Mouse (Mus musculus): ENCODE results near the gene Celf2. TPM values are rescaled to one million over a fixed set of nuclear protein-coding genes. Genes with fewer than 3 reads are reported as not detected.
"Not testable (repeated sequence)": the region's sequence is repeated elsewhere in the genome, so short reads cannot be mapped to it uniquely, and the experiment has no call there.

The Celf2 gene
- polyA plus RNA-seq, 1 experiment from 2014 or later = 322 TPM

DNA sequence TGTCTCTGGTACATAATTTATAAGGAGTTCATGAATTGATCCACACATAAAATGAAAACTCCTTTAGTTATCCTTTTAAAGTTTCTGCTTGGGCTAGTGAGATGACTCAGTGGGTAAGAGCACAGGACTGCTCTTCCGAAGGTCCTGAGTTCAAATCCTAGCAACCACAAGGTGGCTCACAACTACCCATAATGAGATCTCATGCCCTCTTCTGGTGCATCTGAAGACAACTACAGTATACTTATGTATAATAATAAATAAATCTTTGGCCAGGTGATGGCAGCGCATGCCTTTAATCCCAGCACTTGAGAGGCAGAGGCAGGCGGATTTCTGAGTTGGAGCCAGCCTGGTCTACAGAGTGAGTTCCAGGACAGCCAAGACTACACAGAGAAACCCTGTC lies 934.0 kb downstream of the Celf2 start:
- not testable (repeated sequence) for H3K4me3 ChIP-seq; H3K27ac ChIP-seq (replicated peaks); H3K9ac ChIP-seq (replicated peaks); H3K4me1 ChIP-seq; H3K4me2 ChIP-seq (replicated peaks); ATAC-seq (replicated peaks); H3K27me3 ChIP-seq; H3K9me3 ChIP-seq
- peaks cover 29% of the 10 kb centered on the region for H3K36me3 ChIP-seq
- 97% methylated on average over 3 of the region's 3 CpGs for WGBS

DNA sequence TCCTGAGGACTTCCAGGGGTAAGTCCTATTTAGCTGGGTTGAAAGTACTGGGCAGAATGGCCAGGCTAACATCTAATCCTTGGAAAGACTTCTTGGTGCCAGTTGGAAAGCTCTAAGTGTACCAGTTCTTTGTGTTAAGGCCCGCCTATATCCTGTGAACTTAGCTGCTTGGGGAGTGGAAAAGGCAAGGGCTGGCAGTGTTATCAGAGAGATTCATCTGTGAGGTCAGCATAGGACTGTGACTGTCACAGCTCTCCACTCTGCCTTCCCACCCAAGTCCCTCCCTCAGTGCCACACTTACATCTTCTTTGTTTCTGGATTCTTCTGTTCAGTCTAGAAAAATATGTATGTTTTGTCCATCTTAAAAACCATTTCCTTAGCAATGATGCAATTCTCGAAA lies 935.7 kb downstream of the Celf2 start:
- ATAC-seq (replicated peaks) = no peak
- Histone ChIP-seq H3K9ac (replicated peaks) (no peak overlapping the region), H3K4me1 (0 out of 2 replicates have a peak, but pooled peaks cover 6% of the 10 kb centered on the region), H3K4me2 (replicated peaks) (no peak overlapping the region), H3K36me3 (peaks cover 20% of the 10 kb centered on the region), H3K27ac (replicated peaks) (no peak overlapping the region), H3K27me3 (no peaks in the 10 kb centered on the region), H3K9me3 (no peaks in the 10 kb centered on the region), H3K4me3 (no peak overlapping the region)
- 88% methylated on average over 2 of the region's 2 CpGs for WGBS

DNA sequence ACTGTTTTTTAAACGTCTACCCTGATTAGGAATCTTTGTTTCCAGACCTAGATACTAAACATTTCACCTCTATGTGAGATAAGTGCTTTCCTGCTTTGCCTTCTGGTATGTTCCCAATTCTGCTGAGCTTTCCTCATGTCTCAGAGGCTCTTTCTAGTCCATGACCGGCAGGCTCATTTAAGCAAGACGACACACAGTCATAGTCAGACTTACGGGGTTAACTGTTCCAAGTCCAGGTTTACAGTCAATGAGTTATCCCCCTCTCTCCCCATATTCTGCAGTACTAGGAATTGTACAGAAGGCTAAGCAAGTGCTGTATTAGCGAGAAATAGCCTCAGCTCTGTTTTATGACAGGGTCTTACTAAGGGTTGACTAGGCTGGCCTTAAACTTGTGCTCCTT lies 936.4 kb downstream of the Celf2 start:
- no peak overlapping the region for H3K4me3 ChIP-seq
- no peak overlapping the region for H3K4me2 ChIP-seq (replicated peaks)
- no peak overlapping the region for H3K9ac ChIP-seq (replicated peaks)
- no peak overlapping the region for H3K27ac ChIP-seq (replicated peaks)
- peaks cover 20% of the 10 kb centered on the region for H3K36me3 ChIP-seq
- WGBS = 81% methylated on average over 5 of the region's 5 CpGs
- no peak for ATAC-seq (replicated peaks)
- 0 out of 2 replicates have a peak, but pooled peaks cover 6% of the 10 kb centered on the region for H3K4me1 ChIP-seq
- H3K27me3 ChIP-seq = no peaks in the 10 kb centered on the region
- no peaks in the 10 kb centered on the region for H3K9me3 ChIP-seq

DNA sequence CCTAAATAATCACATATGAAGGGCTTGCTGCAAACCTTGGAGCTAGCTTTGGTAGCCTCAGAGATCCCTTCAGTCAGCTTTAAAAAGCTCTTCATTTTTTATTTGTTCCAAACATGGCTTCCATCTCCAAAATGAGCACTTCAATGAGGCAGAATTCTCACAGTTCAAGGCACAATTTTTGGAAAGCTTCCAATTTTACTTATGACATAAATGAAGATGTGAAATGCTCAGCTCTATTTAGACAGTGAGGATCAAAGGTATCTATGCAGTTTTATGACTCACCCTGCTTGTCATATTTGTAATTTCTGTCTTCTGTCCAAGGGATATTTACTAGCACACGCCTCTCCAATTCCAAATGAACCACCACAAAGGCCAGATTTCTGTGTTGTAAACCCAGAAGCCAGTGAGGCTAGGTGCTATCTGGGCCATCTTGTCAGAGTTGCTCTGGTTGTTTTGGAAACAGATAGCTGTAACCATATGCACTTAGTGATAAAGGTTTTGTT lies 940.3 kb downstream of the Celf2 start:
- no peaks in the 10 kb centered on the region for H3K9me3 ChIP-seq
- no peak overlapping the region for H3K4me2 ChIP-seq (replicated peaks)
- H3K27me3 ChIP-seq = no peaks in the 10 kb centered on the region
- ATAC-seq (replicated peaks) = no peak
- no peak overlapping the region for H3K9ac ChIP-seq (replicated peaks)
- WGBS = 79% methylated on average over 1 of the region's 1 CpGs
- H3K36me3 ChIP-seq = peaks cover 14% of the 10 kb centered on the region; the same call in 1 of the 2 replicates
- H3K4me1 ChIP-seq = 0 out of 2 replicates have a peak, but pooled peaks cover 6% of the 10 kb centered on the region
- H3K4me3 ChIP-seq = no peak overlapping the region
- H3K27ac ChIP-seq (replicated peaks) = 0 out of 2 replicates have a peak overlapping the region, but pooled peaks have one; percentile 37

DNA sequence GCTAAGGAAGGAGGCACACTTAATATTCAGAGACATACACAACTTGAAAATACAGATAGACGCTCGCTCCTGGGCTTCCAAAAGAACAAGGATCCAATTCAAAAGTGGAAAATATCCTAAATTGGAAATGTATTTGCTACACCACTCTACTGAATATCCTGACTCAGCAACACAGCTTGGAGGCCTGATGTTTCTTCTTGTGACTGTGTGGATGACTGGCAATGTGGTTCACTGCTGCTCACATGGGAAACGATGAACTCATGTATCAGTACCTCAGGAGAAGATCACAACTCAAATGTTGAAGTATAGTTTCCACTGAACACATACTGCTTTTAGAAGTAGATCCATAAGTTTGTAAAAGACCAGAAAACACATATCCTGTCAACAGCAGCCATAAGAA lies 944.2 kb downstream of the Celf2 start:
- no peak overlapping the region for H3K4me3 ChIP-seq
- H3K36me3 ChIP-seq = peaks cover 22% of the 10 kb centered on the region
- H3K27ac ChIP-seq (replicated peaks) = no peak overlapping the region
- H3K9ac ChIP-seq (replicated peaks) = no peak overlapping the region
- H3K27me3 ChIP-seq = no peaks in the 10 kb centered on the region
- 0 out of 2 replicates have a peak, but pooled peaks cover 6% of the 10 kb centered on the region for H3K4me1 ChIP-seq
- no peak for ATAC-seq (replicated peaks)
- H3K4me2 ChIP-seq (replicated peaks) = no peak overlapping the region
- WGBS = 77% methylated on average over 3 of the region's 3 CpGs
- no peaks in the 10 kb centered on the region for H3K9me3 ChIP-seq

DNA sequence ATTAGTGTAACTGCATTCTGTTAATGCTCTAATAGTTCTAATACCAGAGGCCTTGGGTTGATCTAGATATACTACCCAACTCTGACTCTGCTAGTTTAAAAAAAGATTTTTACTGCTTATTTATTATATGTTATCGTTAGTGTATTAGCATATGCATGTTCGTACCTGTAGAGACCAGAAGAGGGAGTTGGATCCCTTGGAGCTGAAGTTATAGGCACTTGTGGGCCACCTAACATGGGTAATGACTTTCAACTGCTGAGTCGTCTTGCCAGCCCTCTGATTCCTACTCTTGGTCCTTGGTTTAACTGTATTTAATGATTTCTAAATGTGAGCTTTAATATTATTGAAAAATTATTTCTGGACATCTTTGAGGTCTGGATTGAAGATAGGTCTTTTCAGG lies 948.0 kb downstream of the Celf2 start:
- H3K27ac ChIP-seq (replicated peaks) = no peak overlapping the region
- H3K9ac ChIP-seq (replicated peaks) = no peak overlapping the region
- peaks cover 10% of the 10 kb centered on the region; the same call in 1 of the 2 replicates for H3K4me1 ChIP-seq
- H3K4me3 ChIP-seq = no peak overlapping the region
- H3K36me3 ChIP-seq = peaks cover 44% of the 10 kb centered on the region
- H3K9me3 ChIP-seq = no peaks in the 10 kb centered on the region
- no peaks in the 10 kb centered on the region for H3K27me3 ChIP-seq
- ATAC-seq (replicated peaks) = no peak
- no peak overlapping the region for H3K4me2 ChIP-seq (replicated peaks)
- WGBS = 91% methylated on average over 3 of the region's 3 CpGs

DNA sequence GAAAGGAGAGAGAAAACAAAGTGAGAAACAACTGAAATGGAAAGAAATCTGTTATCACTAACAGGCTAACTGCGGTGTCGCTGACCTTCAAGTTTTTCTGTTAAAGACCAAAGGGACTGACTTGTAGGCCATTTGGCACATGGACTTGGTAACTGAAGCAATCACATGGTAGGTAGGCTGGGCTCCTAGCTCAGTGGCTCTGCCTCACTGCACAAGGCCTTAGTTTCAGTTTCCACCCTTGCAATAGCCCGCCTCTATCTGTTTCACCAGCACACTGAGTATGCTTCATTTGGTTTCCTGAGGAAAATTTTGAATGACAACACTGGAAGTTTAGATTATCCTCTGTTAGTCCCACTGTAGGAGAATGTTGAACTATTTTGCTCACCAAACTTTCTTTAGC lies 948.6 kb downstream of the Celf2 start:
- Histone ChIP-seq H3K27me3 (no peaks in the 10 kb centered on the region), H3K4me3 (no peak overlapping the region), H3K9ac (replicated peaks) (no peak overlapping the region), H3K9me3 (no peaks in the 10 kb centered on the region), H3K4me1 (peaks cover 10% of the 10 kb centered on the region; the same call in 1 of the 2 replicates), H3K4me2 (replicated peaks) (no peak overlapping the region), H3K36me3 (peaks cover 40% of the 10 kb centered on the region), H3K27ac (replicated peaks) (no peak overlapping the region)
- WGBS = 100% methylated on average over 3 of the region's 3 CpGs
- no peak for ATAC-seq (replicated peaks)

DNA sequence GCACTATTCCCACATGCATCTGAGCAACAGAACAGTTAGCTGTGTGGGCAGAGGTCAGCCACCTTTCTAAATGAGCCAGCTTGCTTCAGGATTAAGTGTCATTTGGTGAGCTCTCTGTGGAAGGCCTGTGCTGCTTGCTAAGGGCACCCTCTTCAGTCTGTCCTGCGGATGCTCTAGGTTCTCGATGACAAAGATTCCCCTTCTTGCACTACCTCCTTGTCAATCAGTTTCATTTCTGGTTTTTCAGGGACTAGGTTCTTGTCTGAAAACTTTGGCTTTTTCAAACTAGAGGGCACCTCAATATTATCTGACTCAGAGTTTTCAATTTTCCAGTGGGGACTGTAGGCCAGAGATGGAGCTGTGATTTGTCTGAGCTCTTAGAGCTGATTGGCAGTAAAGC lies 949.8 kb downstream of the Celf2 start:
- 94% methylated on average over 2 of the region's 2 CpGs for WGBS
- Histone ChIP-seq H3K4me2 (replicated peaks) (no peak overlapping the region), H3K9ac (replicated peaks) (no peak overlapping the region), H3K27ac (replicated peaks) (0 out of 2 replicates have a peak overlapping the region, but pooled peaks have one; percentile 8), H3K9me3 (no peaks in the 10 kb centered on the region), H3K4me1 (peaks cover 10% of the 10 kb centered on the region; the same call in 1 of the 2 replicates), H3K36me3 (peaks cover 44% of the 10 kb centered on the region), H3K4me3 (no peak overlapping the region), H3K27me3 (no peaks in the 10 kb centered on the region)
- no peak for ATAC-seq (replicated peaks)

DNA sequence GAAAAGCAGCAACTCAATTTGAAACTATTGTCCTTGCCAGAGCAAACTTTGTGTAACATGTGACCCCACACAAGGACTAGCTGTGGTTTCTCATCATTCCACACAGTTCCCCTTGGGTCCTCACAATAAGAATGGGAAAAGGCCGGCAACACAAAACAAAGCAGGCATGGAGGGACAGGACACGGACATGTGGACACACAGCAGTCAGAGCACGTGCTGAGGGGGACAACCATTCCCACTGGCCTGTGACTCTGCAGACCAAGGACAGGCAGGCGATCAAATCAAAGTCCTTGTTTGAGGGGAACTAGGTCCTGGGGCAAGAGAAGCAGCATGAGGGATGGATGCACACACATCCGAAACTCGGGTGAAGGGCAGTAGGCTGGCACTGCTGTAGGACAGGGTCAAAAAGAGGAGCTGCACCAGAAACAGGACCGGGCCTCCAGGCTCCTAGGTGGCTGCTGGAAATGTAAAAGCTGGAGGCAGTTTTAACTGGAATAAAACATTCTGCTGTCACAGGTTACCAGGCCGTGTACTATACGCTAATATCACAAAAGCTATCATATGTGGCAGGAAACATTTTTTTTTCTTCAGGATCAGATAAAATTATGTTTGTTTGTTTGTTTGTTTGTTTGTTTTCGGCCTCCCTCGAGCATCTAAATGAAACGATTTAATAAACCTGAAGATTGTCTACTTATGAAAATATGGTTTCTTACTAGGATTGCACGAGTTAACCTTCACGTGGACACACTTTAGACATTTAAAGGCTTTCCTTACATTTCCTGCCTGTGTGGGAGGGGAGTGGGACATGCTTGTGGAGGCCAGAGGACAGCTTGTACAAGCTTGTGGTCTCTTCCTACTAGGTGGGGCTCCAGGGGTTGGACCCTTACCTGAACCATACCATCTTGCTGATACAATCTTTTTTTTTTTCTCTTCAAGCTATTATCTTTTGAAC lies 950.8 kb downstream of the Celf2 start:
- no peak for ATAC-seq (replicated peaks)
- H3K4me2 ChIP-seq (replicated peaks) = no peak overlapping the region
- no peaks in the 10 kb centered on the region for H3K27me3 ChIP-seq
- no peak overlapping the region for H3K4me3 ChIP-seq
- no peaks in the 10 kb centered on the region for H3K9me3 ChIP-seq
- H3K4me1 ChIP-seq = peaks cover 7% of the 10 kb centered on the region; the same call in 1 of the 2 replicates
- H3K36me3 ChIP-seq = peaks cover 48% of the 10 kb centered on the region
- no peak overlapping the region for H3K27ac ChIP-seq (replicated peaks)
- no peak overlapping the region for H3K9ac ChIP-seq (replicated peaks)
- WGBS = 88% methylated on average over 14 of the region's 14 CpGs

DNA sequence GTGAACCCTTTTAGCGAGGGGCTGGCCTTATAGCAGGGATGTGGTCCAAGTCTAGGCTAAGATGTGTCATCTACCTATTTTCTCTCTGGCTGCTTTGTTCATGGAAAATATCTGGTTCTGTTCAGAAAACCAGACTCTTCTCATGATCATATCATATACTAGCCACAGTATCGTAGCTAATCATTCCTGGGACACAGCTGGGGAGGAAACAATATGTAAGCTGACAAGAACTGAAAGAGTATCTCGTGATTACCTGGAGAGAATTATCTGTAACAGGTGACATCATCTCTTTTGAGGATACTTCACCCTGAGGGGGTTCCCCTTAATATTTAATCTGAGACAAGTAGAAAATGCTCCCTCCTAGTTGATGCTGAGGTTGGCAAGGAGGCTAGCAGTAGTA lies 951.6 kb downstream of the Celf2 start:
- Histone ChIP-seq H3K27me3 (no peaks in the 10 kb centered on the region), H3K4me1 (peaks cover 7% of the 10 kb centered on the region; the same call in 1 of the 2 replicates), H3K27ac (replicated peaks) (no peak overlapping the region), H3K9ac (replicated peaks) (no peak overlapping the region), H3K36me3 (peaks cover 55% of the 10 kb centered on the region), H3K4me2 (replicated peaks) (no peak overlapping the region), H3K4me3 (no peak overlapping the region), H3K9me3 (no peaks in the 10 kb centered on the region)
- 71% methylated on average over 3 of the region's 3 CpGs for WGBS
- no peak for ATAC-seq (replicated peaks)

DNA sequence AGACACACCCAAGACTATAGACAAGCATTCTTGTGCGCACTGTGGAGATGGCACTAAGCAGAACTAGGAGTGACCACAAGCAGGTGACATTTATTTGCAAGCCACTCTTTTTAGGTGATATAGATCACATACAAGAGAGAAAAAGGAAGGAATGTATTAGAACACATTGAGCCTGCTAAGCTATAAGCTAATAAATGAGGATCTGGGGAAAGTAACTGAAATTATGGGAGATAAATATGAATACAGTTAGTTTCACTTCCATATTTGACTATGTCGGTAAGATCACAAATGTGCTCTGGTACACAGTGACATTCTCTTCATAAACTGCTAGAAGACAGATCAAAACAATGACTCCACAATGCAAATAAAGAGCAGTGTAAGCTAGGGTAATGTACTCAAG lies 952.5 kb downstream of the Celf2 start:
- Histone ChIP-seq H3K9ac (replicated peaks) (no peak overlapping the region), H3K36me3 (peaks cover 61% of the 10 kb centered on the region), H3K27me3 (no peaks in the 10 kb centered on the region), H3K4me3 (no peak overlapping the region), H3K9me3 (no peaks in the 10 kb centered on the region), H3K27ac (replicated peaks) (no peak overlapping the region), H3K4me2 (replicated peaks) (no peak overlapping the region), H3K4me1 (peaks cover 7% of the 10 kb centered on the region; the same call in 1 of the 2 replicates)
- WGBS = 75% methylated on average over 2 of the region's 2 CpGs
- no peak for ATAC-seq (replicated peaks)

DNA sequence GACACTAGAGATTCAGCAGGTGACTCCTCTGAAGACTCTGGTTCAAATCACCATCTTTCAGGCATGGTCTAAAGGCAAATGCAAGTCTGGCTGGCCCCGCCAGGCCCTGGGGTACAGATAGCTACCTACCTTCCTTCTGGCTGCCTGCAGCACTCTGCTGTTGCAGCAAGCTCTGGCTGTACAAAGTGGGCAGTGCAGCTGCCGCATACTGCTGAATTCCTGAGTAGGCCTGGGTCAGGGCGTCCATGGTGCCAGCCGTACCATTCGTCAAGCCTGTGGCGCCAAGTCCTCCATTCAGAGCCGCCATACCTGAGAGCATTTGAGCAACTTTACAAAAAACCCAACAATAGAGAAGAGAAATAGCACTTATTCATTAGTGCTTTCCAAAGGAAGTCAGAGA lies 955.7 kb downstream of the Celf2 start:
- H3K4me3 ChIP-seq = no peak overlapping the region
- H3K36me3 ChIP-seq = peaks cover 55% of the 10 kb centered on the region
- H3K4me1 ChIP-seq = peaks cover 7% of the 10 kb centered on the region; the same call in 1 of the 2 replicates
- H3K27me3 ChIP-seq = no peaks in the 10 kb centered on the region
- 73% methylated on average over 7 of the region's 7 CpGs for WGBS
- ATAC-seq (replicated peaks) = no peak
- no peak overlapping the region for H3K9ac ChIP-seq (replicated peaks)
- no peak overlapping the region for H3K4me2 ChIP-seq (replicated peaks)
- H3K9me3 ChIP-seq = no peaks in the 10 kb centered on the region
- H3K27ac ChIP-seq (replicated peaks) = no peak overlapping the region
